Mouse (Mus musculus) neural tube, embryonic 13.5 days (tissue): ENCODE data around the gene Mbd6. TPM values are rescaled to one million over a fixed set of nuclear protein-coding genes. Genes with fewer than 3 reads are reported as not detected.

ENCODE experiments used
- ATAC-seq: fragments of 200-750 bp; cut with Nextera tagmentation; 2 replicates; pipeline ENCODE4 v1.8.0; 2017; ENCODE audit warnings: low read depth, mild to moderate bottlenecking, moderate TSS enrichment, moderate library complexity
- H3K27ac ChIP-seq: fragments of 300-500 bp; sonication (generic); replicated peaks from 2 replicates; pipeline ENCODE4 v1.5.1; 2015; ENCODE audit warnings: moderate library complexity, mild to moderate bottlenecking, inconsistent platforms
- H3K27me3 ChIP-seq: fragments of 300-500 bp; sonication (generic); 2 replicates; pipeline ENCODE4 v1.6.1; 2015; ENCODE audit warnings: mild to moderate bottlenecking, inconsistent platforms
- H3K36me3 ChIP-seq: fragments of 300-500 bp; sonication (generic); 2 replicates; pipeline ENCODE4 v1.6.1; 2015; ENCODE audit warnings: mild to moderate bottlenecking, inconsistent platforms
- H3K4me1 ChIP-seq: fragments of 300-500 bp; sonication (generic); replicated peaks from 2 replicates; pipeline ENCODE4 v1.6.1; 2015; ENCODE audit warnings: inconsistent platforms
- H3K4me2 ChIP-seq: fragments of 300-500 bp; sonication (generic); 2 replicates; pipeline ENCODE4 v1.6.1; 2015; ENCODE audit warnings: inconsistent platforms, mild to moderate bottlenecking, moderate library complexity
- H3K4me3 ChIP-seq: fragments of 300-500 bp; sonication (generic); 2 replicates; pipeline ENCODE4 v1.5.1; 2015; ENCODE audit warnings: mild to moderate bottlenecking, inconsistent platforms
- H3K9ac ChIP-seq: fragments of 300-500 bp; sonication (generic); 2 replicates; pipeline ENCODE4 v1.6.1; 2015; ENCODE audit warnings: moderate library complexity, mild to moderate bottlenecking, inconsistent platforms
- H3K9me3 ChIP-seq: fragments of 300-500 bp; sonication (generic); 2 replicates; pipeline ENCODE4 v1.6.1; 2016; ENCODE audit warnings: inconsistent platforms
- WGBS: fragments of 180-500 bp; shearing (Covaris S2); methylation state at CpG from one replicate; pipeline ENCODE4 v1.1.7; 2015; 5-methylcytosine and 5-hydroxymethylcytosine counted together
- polyA plus RNA-seq: library from polyadenylated mRNA; unstranded; fragments of >200 nt; fragmentation: Nextera tagmentation; extraction: Ambion mirVana; gene quantifications from 2 replicates; pipeline ENCODE4 v1.2.1, GENCODE M21; 2015

Mbd6 gene
- polyA plus RNA-seq, 1 experiment from 2014 or later: 14.5 TPM

DNA sequence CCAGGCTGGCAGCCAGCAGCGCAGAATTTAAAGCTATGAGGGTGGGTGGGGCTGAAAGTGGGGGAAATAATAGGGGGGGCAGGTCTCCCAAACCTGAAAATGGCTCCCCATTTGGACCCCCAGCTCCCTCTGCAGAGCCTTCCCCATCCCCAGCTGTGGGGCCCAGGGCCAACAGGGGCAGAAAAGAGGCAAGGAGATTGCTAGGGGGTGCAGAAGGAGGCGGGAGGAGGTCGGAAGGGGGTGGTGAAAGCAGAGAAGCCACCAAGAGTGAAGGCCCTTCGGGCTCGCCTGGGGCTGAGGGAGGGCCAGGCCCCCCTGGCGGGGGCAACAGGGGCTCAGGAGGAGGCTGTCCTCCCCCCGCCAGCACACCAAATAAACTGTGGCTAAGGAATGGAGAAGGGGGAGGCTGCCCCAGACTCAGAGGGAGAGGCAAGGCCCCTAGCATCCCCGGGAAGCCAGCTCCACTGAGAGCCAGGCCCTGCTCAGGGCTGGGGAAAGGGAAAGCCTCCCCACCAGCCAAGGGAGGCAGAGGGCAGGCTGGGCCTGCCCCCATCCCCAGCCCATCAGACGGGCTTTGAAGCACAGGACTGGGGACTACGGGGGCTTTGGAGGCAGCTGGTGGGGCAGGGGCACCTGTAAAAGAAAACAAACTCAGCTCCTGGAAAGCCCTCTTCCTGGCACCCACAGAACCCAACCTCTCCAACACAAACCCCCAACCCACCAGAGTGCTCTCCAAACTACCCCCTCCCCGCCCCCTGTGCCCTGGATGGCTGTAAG is 3.9 kb downstream of the Mbd6 start:
- WGBS: 75% methylated on average over 11 of the region's 11 CpGs
- Histone ChIP-seq H3K36me3 (peaks cover 75% of the 10 kb centered on the region), H3K4me3 (no peak overlapping the region), H3K4me1 (peaks cover 48% of the 10 kb centered on the region), H3K27me3 (no peaks in the 10 kb centered on the region), H3K4me2 (no peak overlapping the region), H3K27ac (no peak overlapping the region), H3K9ac (peak overlapping the region; percentile 88; the same call in 1 of the 2 replicates), H3K9me3 (no peaks in the 10 kb centered on the region)
- no peak for ATAC-seq

DNA sequence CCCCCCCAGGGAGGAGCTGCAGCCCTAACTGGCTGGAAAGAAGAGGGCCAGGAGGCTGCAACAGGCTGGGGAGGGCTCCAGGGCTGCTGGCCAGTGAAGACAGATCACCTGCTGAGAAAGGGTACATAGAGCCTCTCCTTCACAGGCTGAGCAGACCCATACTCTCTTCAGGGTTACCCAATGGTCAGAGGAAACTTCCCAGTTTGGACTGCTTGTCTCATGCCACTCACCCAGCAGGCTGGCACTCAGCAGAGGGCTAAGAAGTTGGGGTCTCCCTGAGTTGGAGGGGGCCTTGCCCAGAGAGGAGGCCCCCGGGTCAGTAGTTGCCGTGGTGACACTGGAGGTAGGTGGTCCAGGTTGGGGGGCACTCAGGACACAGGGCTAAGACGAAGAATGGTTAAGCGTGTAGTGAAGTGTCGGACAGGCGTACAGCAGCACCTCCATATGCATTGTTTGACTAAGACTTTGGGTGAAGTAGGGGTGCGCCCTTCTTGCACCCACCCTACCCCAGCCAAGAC is 4.7 kb downstream of the Mbd6 start:
- Histone ChIP-seq H3K27ac (no peak overlapping the region), H3K9ac (no peak overlapping the region), H3K4me3 (no peak overlapping the region), H3K36me3 (peaks cover 83% of the 10 kb centered on the region), H3K9me3 (no peaks in the 10 kb centered on the region), H3K4me2 (no peak overlapping the region), H3K27me3 (no peaks in the 10 kb centered on the region), H3K4me1 (peaks cover 41% of the 10 kb centered on the region)
- 93% methylated on average over 7 of the region's 7 CpGs for WGBS
- ATAC-seq: no peak

DNA sequence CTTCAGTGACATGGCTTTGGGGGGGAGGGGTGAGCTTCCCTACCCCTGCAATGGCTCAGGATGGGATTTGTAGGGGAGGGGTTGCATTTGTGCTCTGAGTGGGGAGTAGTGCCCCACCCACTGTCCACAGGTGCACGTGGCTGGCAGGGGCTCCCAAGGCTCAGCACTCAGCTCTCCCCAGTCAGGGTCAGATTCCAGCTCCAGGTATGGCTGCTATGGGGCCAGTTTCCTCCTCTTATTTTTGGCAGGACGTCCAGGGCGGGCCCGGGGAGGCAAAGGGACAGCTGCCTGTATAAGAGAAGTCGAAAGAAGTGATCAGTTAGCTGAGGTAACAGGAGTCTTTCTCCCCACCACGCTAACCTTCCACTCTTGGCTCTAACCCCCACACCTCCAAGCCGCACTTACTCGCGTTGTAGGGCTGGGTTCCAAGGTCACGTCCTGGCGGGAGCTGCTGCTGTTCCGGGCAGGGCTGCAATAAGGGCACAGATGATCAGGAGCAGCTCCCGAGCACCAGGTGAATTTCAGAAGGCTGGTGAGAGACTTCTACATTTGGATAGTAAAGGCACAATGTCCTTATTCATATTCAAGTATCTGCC is 6.1 kb downstream of the Mbd6 start:
- Histone ChIP-seq H3K27ac (no peak overlapping the region), H3K9me3 (no peaks in the 10 kb centered on the region), H3K9ac (no peak overlapping the region), H3K4me1 (peaks cover 34% of the 10 kb centered on the region), H3K4me2 (no peak overlapping the region), H3K27me3 (no peaks in the 10 kb centered on the region), H3K4me3 (no peak overlapping the region), H3K36me3 (peaks cover 97% of the 10 kb centered on the region)
- WGBS: 88% methylated on average over 13 of the region's 13 CpGs
- no peak for ATAC-seq

DNA sequence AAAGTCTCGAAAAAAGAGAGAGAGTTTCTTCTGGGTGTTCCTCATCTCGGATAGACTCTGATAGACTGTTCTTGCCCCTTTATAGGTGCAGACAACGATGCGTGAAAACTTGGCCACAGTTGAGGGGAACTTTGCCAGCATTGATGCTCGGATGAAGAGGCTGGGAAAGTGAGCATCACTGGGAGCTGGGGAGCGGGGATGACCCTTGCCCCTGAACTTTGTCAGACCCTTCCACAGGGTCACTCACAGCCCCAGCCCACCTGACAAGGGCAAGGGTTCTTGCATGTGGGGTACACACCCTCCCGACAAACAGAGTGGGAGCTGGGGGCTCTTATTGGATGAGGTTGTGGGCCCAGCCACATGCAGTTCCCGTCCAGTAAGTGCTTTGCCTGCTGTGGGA is 7.5 kb downstream of the Mbd6 start:
- Histone ChIP-seq H3K4me1 (peaks cover 20% of the 10 kb centered on the region), H3K27me3 (no peaks in the 10 kb centered on the region), H3K9me3 (no peaks in the 10 kb centered on the region), H3K4me2 (no peak overlapping the region), H3K36me3 (peaks cover 100% of the 10 kb centered on the region), H3K9ac (no peak overlapping the region), H3K4me3 (no peak overlapping the region), H3K27ac (no peak overlapping the region)
- WGBS: 89% methylated on average over 8 of the region's 8 CpGs
- ATAC-seq: no peak

DNA sequence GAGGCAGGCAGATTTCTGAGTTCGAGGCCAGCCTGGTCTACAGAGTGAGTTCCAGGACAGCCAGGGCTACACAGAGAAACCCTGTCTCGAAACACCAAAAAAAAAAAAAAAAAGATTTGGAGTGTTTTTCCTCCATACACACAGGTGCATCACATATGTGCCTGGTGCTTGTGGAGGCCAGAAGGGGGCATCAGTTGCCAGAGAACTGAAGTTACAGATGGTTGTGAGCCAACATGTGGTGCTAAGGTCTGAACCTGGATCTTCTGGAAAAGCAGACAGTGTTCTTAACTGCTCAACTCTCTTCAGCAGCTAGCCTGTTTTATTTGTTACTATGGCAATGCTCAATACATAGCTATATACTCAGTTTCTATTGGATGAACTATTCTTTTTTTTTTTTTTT is 9.1 kb downstream of the Mbd6 start:
- Histone ChIP-seq H3K9ac (no peak overlapping the region), H3K27me3 (no peaks in the 10 kb centered on the region), H3K4me1 (peaks cover 4% of the 10 kb centered on the region; the same call in 1 of the 2 replicates), H3K4me3 (no peak overlapping the region), H3K4me2 (no peak overlapping the region), H3K36me3 (peaks cover 100% of the 10 kb centered on the region), H3K27ac (no peak overlapping the region), H3K9me3 (no peaks in the 10 kb centered on the region)
- ATAC-seq: no peak
- WGBS: 97% methylated on average over 2 of the region's 2 CpGs

DNA sequence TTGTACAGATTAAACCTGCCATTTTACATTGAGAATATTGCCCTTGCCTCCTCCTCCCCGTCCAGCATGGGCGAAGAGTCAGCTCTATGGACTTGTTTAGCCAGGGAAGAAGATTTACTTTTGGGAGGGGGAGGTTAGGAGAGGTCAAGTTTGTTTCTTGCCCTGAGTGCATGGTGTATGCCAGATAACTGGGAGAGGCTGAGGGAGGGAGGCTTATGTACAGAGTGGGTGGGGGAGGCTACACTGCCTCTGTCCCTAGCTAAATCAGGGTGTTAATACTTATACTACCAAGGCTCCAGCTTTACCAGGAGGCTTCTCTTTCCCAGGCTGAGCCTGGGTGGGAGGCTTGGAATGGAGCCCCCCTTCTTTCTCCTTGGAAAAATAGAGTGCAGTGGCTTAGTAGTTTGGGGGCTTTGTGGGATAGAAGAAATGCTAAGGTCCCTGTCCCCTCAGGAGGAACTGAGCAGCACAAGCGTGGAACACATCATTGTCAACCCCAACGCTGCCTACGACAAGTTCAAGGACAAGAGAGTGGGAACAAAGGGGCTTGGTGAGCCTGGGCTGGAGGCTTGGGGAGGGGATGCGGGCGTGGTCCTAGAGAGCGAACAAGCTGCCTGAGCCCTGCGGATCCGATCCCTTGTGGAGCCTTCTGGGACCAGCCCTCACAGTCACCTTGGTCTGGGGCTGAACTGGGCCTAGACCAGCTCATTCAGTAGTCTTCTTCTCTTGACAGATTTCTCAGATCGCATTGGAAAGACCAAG is 14.4 kb downstream of the Mbd6 start:
- H3K27ac ChIP-seq: no peak overlapping the region; the same call in 1 of the 2 replicates
- no peak overlapping the region for H3K4me2 ChIP-seq
- H3K36me3 ChIP-seq: peaks cover 97% of the 10 kb centered on the region
- H3K9me3 ChIP-seq: no peaks in the 10 kb centered on the region
- no peak overlapping the region for H3K4me3 ChIP-seq
- peaks cover 18% of the 10 kb centered on the region for H3K4me1 ChIP-seq
- WGBS: 89% methylated on average over 11 of the region's 11 CpGs
- ATAC-seq: no peak
- no peaks in the 10 kb centered on the region for H3K27me3 ChIP-seq
- no peak overlapping the region for H3K9ac ChIP-seq

DNA sequence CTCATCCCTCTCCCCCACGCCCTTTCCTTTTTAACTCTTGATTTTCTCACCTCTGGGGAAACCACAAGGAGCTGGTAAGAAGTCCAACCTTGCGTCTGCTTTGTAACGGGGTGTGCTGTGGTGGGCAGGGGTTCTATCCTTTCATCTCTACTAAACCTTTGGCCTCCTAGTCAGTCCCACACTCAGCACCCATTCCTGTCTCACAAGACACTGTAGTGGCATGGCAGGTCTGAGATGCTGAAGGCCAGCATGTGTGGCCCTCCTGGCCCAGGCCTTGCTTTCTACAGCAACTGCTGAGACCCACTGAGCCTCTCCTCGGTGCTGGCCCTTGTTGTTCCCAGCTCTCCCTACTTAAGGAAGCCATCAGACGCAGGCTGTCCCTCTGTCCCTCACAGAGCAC is 16.4 kb downstream of the Mbd6 start:
- 94% methylated on average over 5 of the region's 5 CpGs for WGBS
- Histone ChIP-seq H3K9ac (no peak overlapping the region), H3K27ac (no peak overlapping the region), H3K4me3 (no peak overlapping the region), H3K4me1 (peaks cover 39% of the 10 kb centered on the region), H3K36me3 (peaks cover 89% of the 10 kb centered on the region), H3K4me2 (no peak overlapping the region), H3K27me3 (no peaks in the 10 kb centered on the region), H3K9me3 (no peaks in the 10 kb centered on the region)
- no peak for ATAC-seq

DNA sequence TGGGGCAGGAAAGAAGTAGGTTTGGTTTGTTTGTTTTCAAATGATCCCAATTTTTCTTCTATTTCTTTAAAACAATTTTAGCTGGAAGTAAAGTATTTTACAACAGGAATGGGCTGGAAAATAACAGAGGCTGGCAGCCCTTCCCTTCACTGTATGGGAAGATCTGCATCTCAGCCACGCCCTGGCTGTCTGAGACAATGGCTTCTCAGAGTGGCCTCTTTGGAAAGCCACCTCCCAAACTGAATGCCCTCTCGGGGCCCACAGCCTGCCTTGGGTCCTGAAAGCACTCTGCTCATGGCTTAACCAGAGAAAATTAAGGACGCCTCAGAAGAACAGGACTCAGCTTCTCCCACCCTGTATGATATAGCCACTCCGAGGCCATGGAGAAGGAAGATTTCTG is 18.9 kb downstream of the Mbd6 start:
- Histone ChIP-seq H3K4me1 (peaks cover 48% of the 10 kb centered on the region), H3K9me3 (no peaks in the 10 kb centered on the region), H3K27ac (peak overlapping the region; percentile 52), H3K9ac (peak overlapping the region; percentile 27; the same call in 1 of the 2 replicates), H3K27me3 (no peaks in the 10 kb centered on the region), H3K36me3 (peaks cover 65% of the 10 kb centered on the region), H3K4me2 (0 out of 2 replicates have a peak overlapping the region, but pooled peaks have one; percentile 11), H3K4me3 (no peak overlapping the region)
- 59% methylated on average over 4 of the region's 4 CpGs for WGBS
- no peak for ATAC-seq

DNA sequence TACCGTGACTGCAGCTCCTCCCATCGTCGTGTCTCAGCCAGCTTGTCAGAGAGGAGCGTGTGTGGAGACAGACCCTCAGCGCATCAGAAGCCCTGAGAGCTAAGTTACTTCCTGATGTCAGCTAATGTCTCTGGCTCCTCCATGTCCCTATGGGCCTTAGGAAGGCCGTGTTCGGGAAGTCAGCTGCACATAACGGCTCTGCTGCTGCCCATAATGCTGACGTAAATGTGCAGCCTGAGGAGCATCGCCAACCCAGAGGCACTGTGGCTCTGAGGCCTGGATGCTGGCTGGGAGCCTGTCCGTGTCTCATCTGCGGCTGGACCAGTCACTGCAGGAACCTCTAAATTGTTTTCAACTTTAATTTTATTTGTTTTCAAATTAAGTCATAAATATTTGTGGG is 19.8 kb downstream of the Mbd6 start:
- peaks cover 48% of the 10 kb centered on the region for H3K4me1 ChIP-seq
- H3K4me2 ChIP-seq: peak overlapping the region; percentile 91
- H3K27ac ChIP-seq: peak overlapping the region; percentile 71
- peak overlapping the region; percentile 41 for H3K9ac ChIP-seq
- no peak overlapping the region for H3K4me3 ChIP-seq
- H3K9me3 ChIP-seq: no peaks in the 10 kb centered on the region
- 49% methylated on average over 12 of the region's 12 CpGs for WGBS
- no peak for ATAC-seq
- H3K36me3 ChIP-seq: peaks cover 56% of the 10 kb centered on the region
- H3K27me3 ChIP-seq: peaks cover 4% of the 10 kb centered on the region

DNA sequence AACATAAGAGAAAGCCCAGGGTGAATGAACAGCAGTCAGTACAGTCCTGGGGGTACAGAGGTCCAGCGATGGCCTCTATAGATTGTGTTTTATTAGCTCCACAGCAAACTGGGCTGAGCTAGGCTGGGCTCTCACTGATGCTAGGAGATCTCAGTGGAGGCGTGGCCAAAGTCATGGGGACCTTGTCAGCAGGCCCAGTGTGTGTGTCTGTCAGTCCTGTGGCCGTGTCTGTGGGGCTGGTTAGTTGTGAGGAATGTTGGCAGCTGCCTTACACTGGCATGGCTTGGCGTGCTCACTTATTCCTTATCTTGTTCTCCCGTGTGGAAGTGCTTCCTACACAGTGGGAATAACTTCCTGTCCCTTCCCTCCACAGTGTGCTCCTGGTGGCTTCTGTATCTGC is 20.4 kb downstream of the Mbd6 start:
- Histone ChIP-seq H3K36me3 (peaks cover 50% of the 10 kb centered on the region), H3K4me1 (peaks cover 51% of the 10 kb centered on the region), H3K4me3 (no peak overlapping the region), H3K27me3 (peaks cover 4% of the 10 kb centered on the region), H3K27ac (peak overlapping the region; percentile 71), H3K9me3 (no peaks in the 10 kb centered on the region), H3K4me2 (peak overlapping the region; percentile 91), H3K9ac (peak overlapping the region; percentile 41)
- no peak for ATAC-seq
- 85% methylated on average over 5 of the region's 5 CpGs for WGBS

DNA sequence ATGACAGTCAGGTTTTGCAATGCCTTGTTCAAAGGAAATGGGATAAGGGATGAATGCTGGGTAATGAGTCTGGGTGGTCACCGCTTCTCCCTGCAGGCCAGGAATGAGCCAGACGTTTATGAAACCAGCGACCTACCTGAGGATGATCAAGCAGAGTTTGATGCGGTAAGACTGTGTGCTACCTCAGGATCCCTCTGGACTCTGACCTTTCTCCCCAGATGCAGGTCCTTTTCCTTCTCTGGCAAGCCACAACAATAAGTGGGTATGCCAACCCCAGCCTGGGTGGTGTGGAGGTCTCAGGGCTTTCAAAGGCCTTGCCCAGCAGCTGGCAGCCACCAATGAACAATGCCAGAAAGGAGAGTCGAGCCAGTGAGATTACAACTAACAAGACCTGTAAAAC is 21.5 kb downstream of the Mbd6 start:
- H3K4me3 ChIP-seq: peak overlapping the region; percentile 99
- H3K4me2 ChIP-seq: peak overlapping the region; percentile 91
- 76% methylated on average over 5 of the region's 5 CpGs for WGBS
- peak overlapping the region; percentile 100 for H3K9ac ChIP-seq
- H3K27me3 ChIP-seq: peaks cover 4% of the 10 kb centered on the region
- peak overlapping the region; percentile 96 for H3K27ac ChIP-seq
- peaks cover 57% of the 10 kb centered on the region for H3K4me1 ChIP-seq
- no peaks in the 10 kb centered on the region for H3K9me3 ChIP-seq
- peaks cover 39% of the 10 kb centered on the region for H3K36me3 ChIP-seq
- no peak for ATAC-seq
